ENCODE assay signal across 11 mouse cellular contexts in the genomic region with DNA sequence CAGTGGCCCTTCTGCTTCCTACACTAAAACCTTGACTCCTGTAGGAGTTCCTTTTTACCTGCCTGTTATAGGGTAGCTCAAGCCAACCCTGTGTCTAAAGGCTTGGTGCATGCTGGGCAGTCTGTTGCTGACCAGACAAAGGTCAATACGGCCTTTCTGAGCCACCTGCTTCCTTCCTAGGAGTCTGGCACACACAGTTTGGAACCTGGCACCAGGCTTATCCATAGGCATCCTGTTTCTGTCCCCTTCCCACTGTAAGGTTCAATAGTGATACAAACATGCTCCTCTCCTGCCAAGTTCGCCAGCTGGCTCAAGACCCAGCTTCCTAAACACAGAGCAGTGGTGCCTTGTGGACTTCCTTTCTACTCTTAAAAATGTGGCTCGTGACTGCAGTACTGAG. TPM values are rescaled to one million over a fixed set of nuclear protein-coding genes. Genes with fewer than 3 reads are reported as not detected.
A peak's percentile ranks its signal among the peaks of the same experiment; 100 is the strongest.
DNase-seq lines count a peak whose midpoint lies in the region; ATAC-seq and TF ChIP-seq lines count a peak whose summit lies in the region.
"Had no signal": no experiment of that assay in that cellular context is flagged by ENCODE, and none has a peak within 500 bp of the region (broad histone marks: within the 10 kb centered on the region; RNA-seq: fewer than 3 reads in every experiment).

No protein-coding gene starts in this region.

- peaks cover 32% of the 10 kb centered on the region for H3K79me3 ChIP-seq in C2C12 (ENCODE audit: low read depth)

- peaks cover 29% of the 10 kb centered on the region for H3K4me1 ChIP-seq in heart, embryonic 12.5 days (replicated peaks)
- H3K4me1 ChIP-seq in embryonic facial prominence, embryonic 13.5 days, result peaks cover 29% of the 10 kb centered on the region
- H3K4me1 ChIP-seq in liver, embryonic 12.5 days, result peaks cover 45% of the 10 kb centered on the region

- H3K27me3 ChIP-seq in heart, embryonic 12.5 days (replicated peaks), result no peaks in the 10 kb centered on the region
- H3K27me3 ChIP-seq in C2C12 (ENCODE audit: control insufficient read depth, insufficient read depth, insufficient read length), result no peaks in the 10 kb centered on the region
- H3K27me3 ChIP-seq in embryonic facial prominence, embryonic 13.5 days, result no peaks in the 10 kb centered on the region
- no peaks in the 10 kb centered on the region for H3K27me3 ChIP-seq in liver, embryonic 12.5 days (replicated peaks)

- H3K79me2 ChIP-seq in C2C12 (ENCODE audit: control insufficient read depth, insufficient read depth), result peaks cover 51% of the 10 kb centered on the region

- H3K9me3 ChIP-seq in heart, embryonic 12.5 days (replicated peaks), result no peaks in the 10 kb centered on the region
- no peaks in the 10 kb centered on the region for H3K9me3 ChIP-seq in embryonic facial prominence, embryonic 13.5 days
- H3K9me3 ChIP-seq in liver, embryonic 12.5 days (replicated peaks), result no peaks in the 10 kb centered on the region

- WGBS in heart, embryonic 12.5 days, result 73% methylated on average over 3 of the region's 3 CpGs
- WGBS in embryonic facial prominence, embryonic 13.5 days, result 88% methylated on average over 3 of the region's 3 CpGs
- WGBS in liver, embryonic 12.5 days (ENCODE audit: insufficient replicate concordance), result 64% methylated on average over 3 of the region's 3 CpGs

- H3K4me3 ChIP-seq in heart, embryonic 12.5 days, result 0 out of 2 replicates have a peak overlapping the region, but pooled peaks have one; percentile 92
- peak overlapping the region; percentile 94 for H3K4me3 ChIP-seq in C2C12 (ENCODE audit: insufficient read depth, poor library complexity, severe bottlenecking)
- H3K4me3 ChIP-seq in embryonic facial prominence, embryonic 13.5 days, result peak overlapping the region; percentile 69; the same call in 1 of the 2 replicates
- peak overlapping the region; percentile 76 for H3K4me3 ChIP-seq in liver, embryonic 12.5 days
- no peak overlapping the region for H3K4me3 ChIP-seq in layer of hippocampus, adult 2 months

- no peak for ATAC-seq in heart, embryonic 12.5 days (ENCODE audit: insufficient number of reproducible peaks, low FRiP score)
- no peak for ATAC-seq in embryonic facial prominence, embryonic 13.5 days (ENCODE audit: insufficient number of reproducible peaks, insufficient read depth, low FRiP score, low TSS enrichment, low read depth)
- ATAC-seq in liver, embryonic 12.5 days, result no peak
- no peak for ATAC-seq in erythroid progenitor cell, adult 5-6 weeks (replicated peaks; ENCODE audit: low FRiP score, poor library complexity, severe bottlenecking)

- no peak for TF ChIP-seq CTCF in C2C12 (IDR thresholded peaks at IDR 0.05; ENCODE audit: control insufficient read depth, insufficient read depth, insufficient read length)
- no peak for TF ChIP-seq CTCF in layer of hippocampus, adult 2 months (conservative IDR thresholded peaks at IDR 0.05)

- H3ac ChIP-seq in C2C12 (ENCODE audit: control insufficient read depth, insufficient read length, low read depth), result peak overlapping the region; percentile 19

- H3K27ac ChIP-seq in heart, embryonic 12.5 days (ENCODE audit: poor library complexity, severe bottlenecking), result no peak overlapping the region
- H3K27ac ChIP-seq in embryonic facial prominence, embryonic 13.5 days, result no peak overlapping the region
- no peak overlapping the region for H3K27ac ChIP-seq in liver, embryonic 12.5 days
- H3K27ac ChIP-seq in layer of hippocampus, adult 2 months, result no peak overlapping the region

- intact Hi-C loops in heart, postnatal 14 days (cut with DNase I), result loop anchor here (5.0 kb wide), 1 partner anchor 49 kb away; the partner anchor contains the start of gene Prpf19

- DNase-seq in heart, postnatal 14 days, result no peak
- DNase-seq in thymus, adult 18-20 months, result no peak
- no peak for DNase-seq in layer of hippocampus, adult 2 months (ENCODE audit: low spot score in 2 of 2)
- DNase-seq: adrenal gland, postnatal 36 days; left cerebral cortex, postnatal 4 days had no signal

- H3K4me2 ChIP-seq in heart, embryonic 12.5 days, result peak overlapping the region; percentile 100; the same call in 1 of the 2 replicates
- peak overlapping the region; percentile 100 for H3K4me2 ChIP-seq in embryonic facial prominence, embryonic 13.5 days
- H3K4me2 ChIP-seq in liver, embryonic 12.5 days, result peak overlapping the region; percentile 88

- H3K36me3 ChIP-seq in heart, embryonic 12.5 days, result peaks cover 38% of the 10 kb centered on the region
- peaks cover 53% of the 10 kb centered on the region for H3K36me3 ChIP-seq in C2C12 (ENCODE audit: control insufficient read depth, insufficient read depth)
- peaks cover 44% of the 10 kb centered on the region for H3K36me3 ChIP-seq in embryonic facial prominence, embryonic 13.5 days
- peaks cover 53% of the 10 kb centered on the region for H3K36me3 ChIP-seq in liver, embryonic 12.5 days

- H3K9ac ChIP-seq in heart, embryonic 12.5 days, result peak overlapping the region; percentile 29; the same call in 1 of the 2 replicates
- H3K9ac ChIP-seq in embryonic facial prominence, embryonic 13.5 days, result peak overlapping the region; percentile 91; the same call in 1 of the 2 replicates
- H3K9ac ChIP-seq in liver, embryonic 12.5 days, result peak overlapping the region; percentile 87

TF ChIP-seq in C2C12, 6 proteins besides CTCF, POLR2A, EP300 and RAD21:
- TF ChIP-seq FOSL1 (IDR thresholded peaks at IDR 0.05; ENCODE audit: insufficient read depth, low read length, poor library complexity, severe bottlenecking) (no peak), MYOG (IDR thresholded peaks at IDR 0.05; ENCODE audit: control insufficient read depth, extremely low read depth, insufficient read length) (no peak)

RNA-seq across cellular contexts. Expression of gene Ccdc86, which starts 2.6 kb away (rescaled TPM):
- polyA plus RNA-seq in heart, embryonic 12.5 days (2016; fragmentation: Nextera tagmentation; extraction: Ambion mirVana), result 20.1 and 21.6 TPM in 2 replicates
- 1 to 10 TPM; 5.3 to 6.4 TPM for total RNA-seq in heart, postnatal 14 days (2021)
- 31.3 TPM for polyA plus RNA-seq in C2C12 (2012; fragmentation: generic; extraction: Trizol)
- 27.4 and 31.6 TPM in 2 replicates for polyA plus RNA-seq in embryonic facial prominence, embryonic 13.5 days (2015; fragmentation: Nextera tagmentation; extraction: Ambion mirVana)
- polyA plus RNA-seq in liver, embryonic 12.5 days (2016; fragmentation: Nextera tagmentation; extraction: Ambion mirVana), result 31.9 and 32.9 TPM in 2 replicates
- total RNA-seq in erythroid progenitor cell, adult 5-6 weeks (2015; ENCODE audit: low replicate concordance), result 2.5 and 6.3 TPM in 2 replicates
- total RNA-seq in erythroid progenitor cell, adult 5-6 weeks (2017; ENCODE audit: low replicate concordance), result 1.9 and 3.9 TPM in 2 replicates
- total RNA-seq in layer of hippocampus, adult 2 months (2021), result 1 to 10 TPM; 7.9 to 9.7 TPM

RNA-seq across cellular contexts. Expression of gene Ptgdr2, which starts 9.5 kb away (rescaled TPM):
- 0.09 TPM in 1 of 2 replicates, not detected in the other for polyA plus RNA-seq in heart, embryonic 12.5 days (2016; fragmentation: Nextera tagmentation; extraction: Ambion mirVana)
- total RNA-seq in heart, postnatal 14 days (2021), result under 1 TPM in 1 of 2 experiments, not detected in 1; 0.14 TPM
- 0.07 TPM for polyA plus RNA-seq in C2C12 (2012; fragmentation: generic; extraction: Trizol)
- polyA plus RNA-seq in embryonic facial prominence, embryonic 13.5 days (2015; fragmentation: Nextera tagmentation; extraction: Ambion mirVana), result 0.10 TPM in 1 of 2 replicates, not detected in the other
- 0.05 and 0.06 TPM in 2 replicates for polyA plus RNA-seq in liver, embryonic 12.5 days (2016; fragmentation: Nextera tagmentation; extraction: Ambion mirVana)
- total RNA-seq in erythroid progenitor cell, adult 5-6 weeks (2015; ENCODE audit: low replicate concordance), result not detected in 2 replicates
- not detected in 2 replicates for total RNA-seq in erythroid progenitor cell, adult 5-6 weeks (2017; ENCODE audit: low replicate concordance)
- under 1 TPM in 1 of 2 experiments, not detected in 1; 0.25 TPM for total RNA-seq in layer of hippocampus, adult 2 months (2021)
- total RNA-seq: adrenal gland, postnatal 36 days had no signal

RNA-seq across cellular contexts. Expression of gene Zp1, which starts 26.1 kb away (rescaled TPM):
- not detected in 2 replicates for polyA plus RNA-seq in heart, embryonic 12.5 days (2016; fragmentation: Nextera tagmentation; extraction: Ambion mirVana)
- not detected for total RNA-seq in heart, postnatal 14 days (2021)
- polyA plus RNA-seq in C2C12 (2012; fragmentation: generic; extraction: Trizol), result not detected
- not detected in 2 replicates for polyA plus RNA-seq in embryonic facial prominence, embryonic 13.5 days (2015; fragmentation: Nextera tagmentation; extraction: Ambion mirVana)
- not detected in 2 replicates for polyA plus RNA-seq in liver, embryonic 12.5 days (2016; fragmentation: Nextera tagmentation; extraction: Ambion mirVana)
- total RNA-seq in erythroid progenitor cell, adult 5-6 weeks (2015; ENCODE audit: low replicate concordance), result not detected in 2 replicates
- total RNA-seq in erythroid progenitor cell, adult 5-6 weeks (2017; ENCODE audit: low replicate concordance), result not detected in 2 replicates
- total RNA-seq in layer of hippocampus, adult 2 months (2021), result not detected
- total RNA-seq: adrenal gland, postnatal 36 days; hematopoietic stem cell, adult 5-6 weeks had no signal

RNA-seq across cellular contexts. Expression of gene Ms4a10, which starts 28.0 kb away (rescaled TPM):
- polyA plus RNA-seq in heart, embryonic 12.5 days (2016; fragmentation: Nextera tagmentation; extraction: Ambion mirVana), result not detected in 2 replicates
- total RNA-seq in heart, postnatal 14 days (2021), result not detected
- not detected for polyA plus RNA-seq in C2C12 (2012; fragmentation: generic; extraction: Trizol)
- polyA plus RNA-seq in embryonic facial prominence, embryonic 13.5 days (2015; fragmentation: Nextera tagmentation; extraction: Ambion mirVana), result not detected in 2 replicates
- polyA plus RNA-seq in liver, embryonic 12.5 days (2016; fragmentation: Nextera tagmentation; extraction: Ambion mirVana), result not detected in 2 replicates
- total RNA-seq in erythroid progenitor cell, adult 5-6 weeks (2015; ENCODE audit: low replicate concordance), result not detected in 2 replicates
- not detected in 2 replicates for total RNA-seq in erythroid progenitor cell, adult 5-6 weeks (2017; ENCODE audit: low replicate concordance)
- not detected for total RNA-seq in layer of hippocampus, adult 2 months (2021)
- total RNA-seq: hematopoietic stem cell, adult 5-6 weeks; left cerebral cortex, postnatal 4 days had no signal

RNA-seq across cellular contexts. Expression of gene Ms4a15, which starts 46.5 kb away (rescaled TPM):
- not detected in 2 replicates for polyA plus RNA-seq in heart, embryonic 12.5 days (2016; fragmentation: Nextera tagmentation; extraction: Ambion mirVana)
- total RNA-seq in heart, postnatal 14 days (2021), result not detected
- not detected for polyA plus RNA-seq in C2C12 (2012; fragmentation: generic; extraction: Trizol)
- not detected in 2 replicates for polyA plus RNA-seq in embryonic facial prominence, embryonic 13.5 days (2015; fragmentation: Nextera tagmentation; extraction: Ambion mirVana)
- not detected in 2 replicates for polyA plus RNA-seq in liver, embryonic 12.5 days (2016; fragmentation: Nextera tagmentation; extraction: Ambion mirVana)
- total RNA-seq in erythroid progenitor cell, adult 5-6 weeks (2015; ENCODE audit: low replicate concordance), result not detected in 2 replicates
- not detected in 2 replicates for total RNA-seq in erythroid progenitor cell, adult 5-6 weeks (2017; ENCODE audit: low replicate concordance)
- not detected for total RNA-seq in layer of hippocampus, adult 2 months (2021)
- total RNA-seq: adrenal gland, postnatal 36 days; hematopoietic stem cell, adult 5-6 weeks had no signal

Comparison
In these comparisons a context has a peak if more than half of its experiments do, and no peak if none do; other contexts are left out.
1. H3K9ac ChIP-seq: peak in every context shown above with its lines; median percentile 91 in embryonic facial prominence, embryonic 13.5 days; 87 in liver, embryonic 12.5 days; 29 in heart, embryonic 12.5 days.